Mouse (Mus musculus): ENCODE measurements around the gene Slc25a33. TPM values are rescaled to one million over a fixed set of nuclear protein-coding genes. Genes with fewer than 3 reads are reported as not detected.

The Slc25a33 gene
- total RNA-seq, 2 experiments from 2014 or later = 8.8 to 9.5 TPM

Small RNA genes lying within 50 kb of the gene (microRNA-seq; reads per million reads assigned to microRNA genes)
- 0 reads per million in 2 experiments for gene Gm47301

Other genes starting within 250 kb of the Slc25a33 start
- gene Clstn1, start 187.8 kb downstream of the Slc25a33 start, total RNA-seq (2021) = 10 to 100 TPM; 66.8 to 73.7 TPM
- gene Pik3cd, start 71.7 kb downstream of the Slc25a33 start, total RNA-seq (2021) = 1 to 10 TPM; 3.1 to 4.5 TPM
- 10 to 100 TPM; 87.5 to 96.8 TPM for gene Tmem201, start 36.2 kb downstream of the Slc25a33 start, total RNA-seq (2021)
- gene Spsb1, start 180.8 kb upstream of the Slc25a33 start, total RNA-seq (2021) = 10 to 100 TPM; 26.2 to 26.7 TPM
- gene H6pd, start 234.7 kb upstream of the Slc25a33 start, total RNA-seq (2021) = 10 to 100 TPM; 34.1 to 35.2 TPM

All from heart, postnatal 4 days (tissue).